Mouse (Mus musculus) midbrain, postnatal 0 days (tissue): Measurements from ENCODE around the gene Gm2696. TPM values are rescaled to one million over a fixed set of nuclear protein-coding genes. Genes with fewer than 3 reads are reported as not detected.
"Not testable (repeated sequence)": the region's sequence is repeated elsewhere in the genome, so short reads cannot be mapped to it uniquely, and the experiment has no call there.

Source experiments
- ATAC-seq: fragments of 200-750 bp; cut with Nextera tagmentation; 2 replicates; pipeline ENCODE4 v1.8.0; 2017; ENCODE audit warnings: moderate number of reproducible peaks, mild to moderate bottlenecking, moderate TSS enrichment, moderate library complexity; ENCODE audit not compliant: low FRiP score
- DNase-seq: peaks from one replicate; pipeline ENCODE4 v3.0.0-alpha.2; 2015; ENCODE audit warnings: low spot score
- H3K27ac ChIP-seq: fragments of 300-500 bp; sonication (generic); 2 replicates; pipeline ENCODE4 v1.5.1; 2014; ENCODE audit warnings: low read depth, mild to moderate bottlenecking, low read length, mixed read lengths
- H3K27me3 ChIP-seq: fragments of 300-500 bp; sonication (generic); 2 replicates; pipeline ENCODE4 v1.6.1; 2014; ENCODE audit warnings: low read length, control low read depth, mixed read lengths; ENCODE audit not compliant: insufficient read depth
- H3K36me3 ChIP-seq: fragments of 300-500 bp; sonication (generic); 2 replicates; pipeline ENCODE4 v1.6.1; 2014; ENCODE audit warnings: low read length, control low read depth, mixed read lengths; ENCODE audit not compliant: insufficient read depth
- H3K4me1 ChIP-seq: fragments of 300-500 bp; sonication (generic); 2 replicates; pipeline ENCODE4 v1.6.1; 2014; ENCODE audit warnings: mild to moderate bottlenecking, control low read depth, antibody characterized with exemption, low read length, mixed read lengths; ENCODE audit not compliant: insufficient read depth
- H3K4me2 ChIP-seq: fragments of 300-500 bp; sonication (generic); 2 replicates; pipeline ENCODE4 v1.6.1; 2014; ENCODE audit warnings: low read depth, mild to moderate bottlenecking, low read length, mixed read lengths; ENCODE audit not compliant: poor library complexity, severe bottlenecking
- H3K4me3 ChIP-seq: fragments of 300-500 bp; sonication (generic); 2 replicates; pipeline ENCODE4 v1.5.1; 2014; ENCODE audit warnings: low read depth, mild to moderate bottlenecking, low read length, moderate library complexity
- H3K9ac ChIP-seq: fragments of 300-500 bp; sonication (generic); replicated peaks from 2 replicates; pipeline ENCODE4 v1.6.1; 2014; ENCODE audit warnings: mild to moderate bottlenecking, low read length, moderate library complexity, mixed read lengths; ENCODE audit not compliant: poor library complexity, severe bottlenecking
- H3K9me3 ChIP-seq: fragments of 300-500 bp; sonication (generic); 2 replicates; pipeline ENCODE4 v1.6.1; 2016; ENCODE audit warnings: low read length, control low read depth
- CTCF ChIP-seq: IDR thresholded peaks from 2 replicates; pipeline ENCODE4 v1.5.1; 2016; ENCODE audit warnings: antibody characterized with exemption, mild to moderate bottlenecking
- WGBS: fragments of 180-500 bp; shearing (Covaris S2); extraction: QIAGEN DNeasy Blood & Tissue Kit; methylation state at CpG from one replicate; pipeline ENCODE4 v1.1.7; 2014; 5-methylcytosine and 5-hydroxymethylcytosine counted together
- polyA plus RNA-seq: library from polyadenylated mRNA; unstranded; fragments of >200 nt; fragmentation: Nextera tagmentation; extraction: Ambion mirVana; gene quantifications from 2 replicates; pipeline ENCODE4 v1.2.1, GENCODE M21; 2015
- total RNA-seq: library from RNA; depleted of rRNA; stranded (reverse); fragments of >200 nt; gene quantifications from 2 replicates; pipeline ENCODE4 v1.2.3, GENCODE M21; 2014

Gene Gm2696
- total and polyA plus RNA-seq, 2 experiments from 2014 or later: not detected

GRCm38 (mm10) chr10:77788621-77789020 lies 25.9 kb upstream of the Gm2696 start:
- TF ChIP-seq CTCF: no peak
- no peak overlapping the region for H3K4me2 ChIP-seq

GRCm38 (mm10) chr10:77794976-77795375 lies 19.5 kb upstream of the Gm2696 start, which contains the start of gene Gm9639:
Gene Gm9639, minus strand, starts transcription at chr10:77795076.
- 68% methylated on average over 2 of the region's 2 CpGs for WGBS
- Histone ChIP-seq H3K4me1 (no peaks in the 10 kb centered on the region), H3K4me2 (no peak within 1 kb of the TSS), H3K36me3 (no peaks in the 10 kb centered on the region), H3K9ac (no peak within 1 kb of the TSS), H3K4me3 (no peak within 1 kb of the TSS), H3K9me3 (no peaks in the 10 kb centered on the region), H3K27ac (no peak within 1 kb of the TSS), H3K27me3 (no peaks in the 10 kb centered on the region)
- ATAC-seq: no peak
- no peak for TF ChIP-seq CTCF
- no peak for DNase-seq

More at GRCm38 (mm10) chr10:77788621-77789020, 25.9 kb upstream of the Gm2696 start:
- no peaks in the 10 kb centered on the region for H3K9me3 ChIP-seq
- no peak overlapping the region for H3K4me3 ChIP-seq
- H3K36me3 ChIP-seq: no peaks in the 10 kb centered on the region
- H3K4me1 ChIP-seq: no peaks in the 10 kb centered on the region
- H3K27ac ChIP-seq: no peak overlapping the region
- DNase-seq: no peak
- no peak overlapping the region for H3K9ac ChIP-seq
- WGBS: 88% methylated on average over 2 of the region's 2 CpGs
- no peaks in the 10 kb centered on the region for H3K27me3 ChIP-seq
- no peak for ATAC-seq

GRCm38 (mm10) chr10:77797677-77798076 lies 16.8 kb upstream of the Gm2696 start:
- Histone ChIP-seq H3K27me3 (no peaks in the 10 kb centered on the region), H3K4me3 (no peak overlapping the region), H3K9ac (no peak overlapping the region), H3K4me1 (no peaks in the 10 kb centered on the region), H3K9me3 (no peaks in the 10 kb centered on the region), H3K36me3 (no peaks in the 10 kb centered on the region), H3K27ac (no peak overlapping the region), H3K4me2 (no peak overlapping the region)
- 13% methylated on average over 3 of the region's 3 CpGs for WGBS
- TF ChIP-seq CTCF: no peak
- no peak for DNase-seq
- no peak for ATAC-seq

GRCm38 (mm10) chr10:77798164-77798920 lies 16.1 kb upstream of the Gm2696 start:
- not testable (repeated sequence) for ATAC-seq, H3K4me2 ChIP-seq
- 39% methylated on average over 3 of the region's 3 CpGs for WGBS

GRCm38 (mm10) chr10:77798921-77799508 lies 15.5 kb upstream of the Gm2696 start, which contains the start of gene Gm19668:
Gene Gm19668, minus strand, starts transcription at chr10:77799133.
- Histone ChIP-seq H3K4me2 (no peak within 1 kb of the TSS), H3K9ac (no peak within 1 kb of the TSS), H3K27ac (no peak within 1 kb of the TSS), H3K36me3 (no peaks in the 10 kb centered on the region), H3K27me3 (no peaks in the 10 kb centered on the region), H3K4me3 (no peak within 1 kb of the TSS), H3K4me1 (no peaks in the 10 kb centered on the region), H3K9me3 (no peaks in the 10 kb centered on the region)
- DNase-seq: no peak
- 71% methylated on average over 8 of the region's 8 CpGs for WGBS
- ATAC-seq: no peak
- no peak for TF ChIP-seq CTCF

More at GRCm38 (mm10) chr10:77798164-77798920, 16.1 kb upstream of the Gm2696 start:
- H3K27ac ChIP-seq, DNase-seq, H3K27me3 ChIP-seq, H3K4me1 ChIP-seq, H3K4me3 ChIP-seq, H3K36me3 ChIP-seq, H3K9ac ChIP-seq, H3K9me3 ChIP-seq: not testable (repeated sequence)

GRCm38 (mm10) chr10:77804095-77804494 lies 10.4 kb upstream of the Gm2696 start:
- no peaks in the 10 kb centered on the region for H3K27me3 ChIP-seq
- no peak for ATAC-seq
- no peaks in the 10 kb centered on the region for H3K4me1 ChIP-seq
- no peak overlapping the region for H3K27ac ChIP-seq
- no peak overlapping the region for H3K9ac ChIP-seq
- H3K4me3 ChIP-seq: no peak overlapping the region
- DNase-seq: no peak
- H3K4me2 ChIP-seq: no peak overlapping the region
- H3K36me3 ChIP-seq: no peaks in the 10 kb centered on the region
- no peak for TF ChIP-seq CTCF
- H3K9me3 ChIP-seq: no peaks in the 10 kb centered on the region
- 80% methylated on average over 3 of the region's 3 CpGs for WGBS
